Mouse (Mus musculus) frontal cortex, postnatal 10 days (tissue): ENCODE results near the gene Olfr1493-ps1.

Source experiments
- DNase-seq, 2 experiments: peaks; one replicate each; pipeline ENCODE4 v3.0.0; 2022; ENCODE audit warnings: low spot score in 2 of 2, mixed read lengths in 1 of 2

Gene Olfr1493-ps1

DNA sequence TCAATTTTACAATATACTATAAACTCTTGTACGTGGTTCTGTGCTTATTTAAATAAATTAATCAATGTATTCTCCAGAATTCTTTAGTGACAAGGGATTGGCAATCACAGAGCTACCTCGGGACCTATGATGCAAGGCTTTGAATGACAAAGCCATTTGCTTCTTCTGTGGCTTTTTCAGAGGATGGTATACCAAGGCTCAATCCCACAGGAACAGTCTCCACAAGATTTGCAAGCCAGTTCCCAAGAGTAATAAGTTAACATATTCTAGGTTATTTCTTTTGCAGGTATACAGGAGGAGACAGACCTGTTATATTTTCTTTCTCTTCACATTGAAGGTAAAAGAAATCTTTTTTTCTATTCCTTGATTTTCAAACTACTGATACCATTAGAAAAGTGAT, at the start of gene Olfr1493-ps1:
Gene Olfr1493-ps1 (plus strand): TSS at position 301 of the 400 bp plus-strand sequence.
- DNase-seq: no peak

DNA sequence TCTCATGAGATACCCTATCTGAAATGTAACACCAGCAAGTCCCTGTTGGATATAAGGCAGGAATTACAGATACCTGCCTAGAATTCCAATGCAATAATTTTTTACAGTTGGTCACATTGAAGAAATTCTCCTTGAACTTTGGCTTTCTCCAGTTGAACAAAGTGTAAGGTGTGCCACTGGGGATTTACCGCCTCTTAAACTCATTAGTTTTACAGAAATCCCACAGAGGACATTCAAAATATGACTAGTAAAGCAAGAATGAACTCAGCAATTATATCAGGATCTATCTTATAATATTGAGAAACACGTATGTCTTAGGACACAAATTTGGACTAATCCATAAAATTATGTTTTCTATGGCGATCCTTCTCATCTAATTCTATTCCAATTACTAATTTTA, 26.1 kb upstream of the Olfr1493-ps1 start, which contains the start of gene Olfr1491:
Gene Olfr1491 (plus strand): TSS at position 301 of the 400 bp plus-strand sequence.
- DNase-seq: no peak

- DNase-seq: no peak
Measured at GRCm38 (mm10) chr19:13739428-13739827, 16.4 kb downstream of the Olfr1493-ps1 start, which contains the start of gene Olfr1494. Olfr1494 (plus strand) TSS chr19:13739728.

DNA sequence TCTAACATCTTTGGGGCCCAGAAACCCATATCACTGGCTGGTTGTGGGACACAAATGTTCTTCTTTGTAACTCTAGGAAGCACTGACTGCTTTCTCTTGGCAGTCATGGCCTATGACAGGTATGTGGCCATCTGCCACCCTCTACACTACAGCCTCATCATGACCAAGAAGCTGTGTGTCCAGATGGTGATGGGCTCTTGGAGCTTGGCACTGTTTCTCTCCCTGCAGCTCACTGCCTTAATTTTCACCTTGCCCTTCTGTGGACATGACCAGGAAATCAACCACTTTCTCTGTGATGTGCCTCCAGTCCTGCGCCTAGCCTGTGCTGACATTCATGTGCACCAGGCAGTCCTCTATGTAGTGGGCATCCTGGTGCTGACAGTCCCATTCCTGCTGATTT, 26.3 kb downstream of the Olfr1493-ps1 start:
- no peak for DNase-seq

DNA sequence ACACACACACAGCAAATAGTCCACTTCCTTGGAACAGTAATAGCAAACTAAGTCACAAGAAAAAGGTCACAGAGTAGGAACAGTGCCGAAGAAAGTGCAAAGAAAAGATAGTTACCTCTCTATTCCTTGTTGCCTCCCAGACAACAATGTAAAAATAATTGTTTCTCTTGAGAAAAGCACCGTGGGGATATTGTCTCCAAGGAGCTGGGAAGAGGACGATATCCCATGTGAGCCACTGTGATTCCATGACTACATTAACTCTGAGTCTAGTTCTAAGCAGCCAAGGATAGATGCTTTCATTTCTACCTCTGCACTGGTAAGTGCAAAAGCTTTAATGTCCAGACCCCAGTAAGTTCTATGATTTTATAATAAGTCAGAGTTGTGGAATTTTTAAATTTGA, 41.2 kb downstream of the Olfr1493-ps1 start, which contains the start of gene Olfr1495:
Gene Olfr1495 (plus strand): TSS at position 301 of the 400 bp plus-strand sequence.
- no peak for DNase-seq

DNA sequence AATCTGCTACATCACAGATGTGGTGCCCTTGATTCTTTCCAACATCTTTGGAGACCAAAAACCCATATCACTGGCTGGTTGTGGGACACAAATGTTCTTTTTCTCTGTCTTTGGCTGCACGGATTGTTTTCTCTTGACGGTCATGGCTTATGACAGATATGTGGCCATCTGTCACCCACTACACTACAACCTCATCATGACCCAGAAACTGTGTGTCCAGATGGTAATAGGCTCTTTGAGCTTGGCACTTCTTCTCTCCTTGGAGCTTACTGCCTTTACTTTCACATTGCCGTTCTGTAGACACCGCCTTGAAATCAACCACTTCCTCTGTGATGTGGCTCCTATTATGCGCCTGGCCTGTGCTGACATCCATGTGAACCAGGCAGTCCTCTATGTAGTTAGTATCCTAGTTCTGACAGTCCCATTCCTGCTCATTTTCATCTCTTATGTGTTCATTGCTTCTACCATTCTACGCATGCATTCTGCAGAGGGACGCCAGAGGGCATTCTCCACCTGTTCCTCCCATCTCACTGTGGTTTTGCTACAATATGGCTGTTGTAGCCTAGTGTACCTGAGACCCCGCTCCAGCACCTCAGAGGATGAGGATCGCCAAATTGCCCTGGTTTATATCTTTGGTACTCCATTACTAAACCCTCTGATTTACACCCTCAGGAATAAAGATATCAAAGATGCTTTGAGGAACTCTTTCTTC, 45.6 kb downstream of the Olfr1493-ps1 start:
- no peak for DNase-seq

GRCm38 (mm10) chr19:13777578-13777977, 54.5 kb downstream of the Olfr1493-ps1 start, which contains the start of gene Olfr1496:
Olfr1496 (plus strand) TSS chr19:13777878.
- no peak for DNase-seq
